Mouse (Mus musculus): ENCODE data around the gene Slc7a1.

Slc7a1 gene

GRCm38 (mm10) chr5:148399660-148400443 lies at the start of gene Slc7a1:
Slc7a1 (minus strand) TSS chr5:148399904.
- peak; percentile 87 for DNase-seq (ENCODE audit: low read depth, low spot score)

GRCm38 (mm10) chr5:148444974-148445373 lies 45.3 kb upstream of the Slc7a1 start:
- DNase-seq (ENCODE audit: low read depth, low spot score) = no peak

- peak; percentile 100 for DNase-seq (ENCODE audit: low read depth, low spot score)
Measured at GRCm38 (mm10) chr5:148443734-148444133, 44.0 kb upstream of the Slc7a1 start.

- peak; percentile 56 for DNase-seq (ENCODE audit: low read depth, low spot score)
Measured at GRCm38 (mm10) chr5:148435660-148436059, 36.0 kb upstream of the Slc7a1 start.

GRCm38 (mm10) chr5:148432121-148432520 lies 32.4 kb upstream of the Slc7a1 start:
- no peak for DNase-seq (ENCODE audit: low read depth, low spot score)

- no peak for DNase-seq (ENCODE audit: low read depth, low spot score)
Measured at GRCm38 (mm10) chr5:148428846-148429245, 29.1 kb upstream of the Slc7a1 start.

GRCm38 (mm10) chr5:148425136-148425535 lies 25.4 kb upstream of the Slc7a1 start:
- no peak for DNase-seq (ENCODE audit: low read depth, low spot score)

GRCm38 (mm10) chr5:148421326-148421725 lies 21.6 kb upstream of the Slc7a1 start:
- no peak for DNase-seq (ENCODE audit: low read depth, low spot score)

GRCm38 (mm10) chr5:148419112-148419526 lies 19.4 kb upstream of the Slc7a1 start:
- peak; percentile 70 for DNase-seq (ENCODE audit: low read depth, low spot score)

GRCm38 (mm10) chr5:148418436-148418835 lies 18.7 kb upstream of the Slc7a1 start:
- DNase-seq (ENCODE audit: low read depth, low spot score) = no peak

GRCm38 (mm10) chr5:148417756-148418155 lies 18.1 kb upstream of the Slc7a1 start:
- no peak for DNase-seq (ENCODE audit: low read depth, low spot score)

- DNase-seq (ENCODE audit: low read depth, low spot score) = no peak
Measured at GRCm38 (mm10) chr5:148416461-148416860, 16.8 kb upstream of the Slc7a1 start.

GRCm38 (mm10) chr5:148414233-148414632 lies 14.5 kb upstream of the Slc7a1 start:
- DNase-seq (ENCODE audit: low read depth, low spot score) = no peak

- DNase-seq (ENCODE audit: low read depth, low spot score) = no peak
Measured at GRCm38 (mm10) chr5:148412504-148412903, 12.8 kb upstream of the Slc7a1 start.

GRCm38 (mm10) chr5:148409465-148409864 lies 9.8 kb upstream of the Slc7a1 start:
- DNase-seq (ENCODE audit: low read depth, low spot score) = no peak

- DNase-seq (ENCODE audit: low read depth, low spot score) = peak; percentile 34
Measured at GRCm38 (mm10) chr5:148406913-148407312, 7.2 kb upstream of the Slc7a1 start.

- DNase-seq (ENCODE audit: low read depth, low spot score) = no peak
Measured at GRCm38 (mm10) chr5:148404548-148404947, 4.8 kb upstream of the Slc7a1 start.

GRCm38 (mm10) chr5:148402641-148403040 lies 2.9 kb upstream of the Slc7a1 start:
- no peak for DNase-seq (ENCODE audit: low read depth, low spot score)

- peak; percentile 60 for DNase-seq (ENCODE audit: low read depth, low spot score)
Measured at GRCm38 (mm10) chr5:148398766-148399659, 691 bp downstream of the Slc7a1 start.

- DNase-seq (ENCODE audit: low read depth, low spot score) = peak; percentile 77
Measured at GRCm38 (mm10) chr5:148398451-148398765, 1.3 kb downstream of the Slc7a1 start.

- peak; percentile 33 for DNase-seq (ENCODE audit: low read depth, low spot score)
Measured at GRCm38 (mm10) chr5:148397911-148398310, 1.8 kb downstream of the Slc7a1 start.

GRCm38 (mm10) chr5:148397418-148397817 lies 2.3 kb downstream of the Slc7a1 start:
- DNase-seq (ENCODE audit: low read depth, low spot score) = no peak

GRCm38 (mm10) chr5:148393316-148393715 lies 6.4 kb downstream of the Slc7a1 start:
- no peak for DNase-seq (ENCODE audit: low read depth, low spot score)
